Mouse (Mus musculus) brain, embryonic 14.5 days (tissue): ENCODE results near the gene Selenof.

Source experiments
- CTCF ChIP-seq: fragments of 200-500 bp; IDR thresholded peaks from 2 replicates; pipeline ENCODE4 v1.5.1; 2012; ENCODE audit warnings: inconsistent platforms, mild to moderate bottlenecking, moderate library complexity, borderline replicate concordance; ENCODE audit not compliant: insufficient read depth, insufficient read length; ENCODE audit errors: extremely low read depth
- POLR2A ChIP-seq: fragments of 200-500 bp; IDR thresholded peaks from 2 replicates; pipeline ENCODE4 v1.6.1; 2012; ENCODE audit warnings: mild to moderate bottlenecking, inconsistent platforms, borderline replicate concordance; ENCODE audit not compliant: poor library complexity, insufficient read depth, insufficient read length, severe bottlenecking; ENCODE audit errors: extremely low read depth

DNA sequence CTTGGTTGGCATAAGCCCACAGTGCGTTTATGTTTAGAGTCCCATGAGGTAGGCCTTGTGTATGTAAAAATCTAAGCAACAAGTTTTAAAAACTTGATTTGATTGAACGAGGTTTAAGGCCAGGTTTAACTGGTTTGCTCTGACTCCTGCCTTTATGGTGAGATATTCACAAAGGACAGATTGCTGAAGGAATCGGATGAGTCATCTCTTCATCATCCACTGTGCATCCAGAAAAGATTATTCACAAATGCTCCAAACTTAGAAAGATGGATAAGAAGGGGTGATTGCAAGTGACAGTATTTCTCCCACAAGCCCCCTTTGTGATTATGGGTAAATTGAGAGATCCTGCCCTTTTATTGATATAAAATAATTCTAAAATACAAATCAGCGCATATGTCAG, 8.8 kb downstream of the Selenof start:
- TF ChIP-seq CTCF (no peak), POLR2A (no peak)
